Mouse (Mus musculus): ENCODE measurements at regions not wholly inside any gene's neighbourhood (a gene's known extent, or its start where the extent isn't known, plus 50 kb on each side); places are given as distances from the start of the nearest gene placed in this dataset.

DNA sequence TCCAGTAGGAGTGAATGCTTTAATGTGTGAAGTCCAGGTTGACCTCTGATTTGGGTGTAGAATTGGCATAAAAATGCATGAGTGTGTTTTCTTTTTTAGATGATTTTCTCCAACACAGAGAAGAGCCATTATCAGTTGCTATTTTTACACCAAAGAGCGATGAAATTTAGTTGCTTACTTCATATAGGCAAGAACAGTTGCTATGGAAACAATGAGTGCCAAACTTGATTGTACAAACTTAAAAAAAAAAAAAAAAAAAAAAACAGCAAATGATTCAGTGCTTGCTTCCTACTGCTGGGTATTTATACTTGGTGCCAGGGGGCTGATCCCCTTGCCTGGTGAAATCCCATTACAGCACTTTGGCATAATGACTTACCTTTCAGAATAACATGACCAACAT is 268.0 kb downstream of the Sec23a start:
- ATAC-seq (replicated peaks; ENCODE audit: low FRiP score, low TSS enrichment, poor library complexity, severe bottlenecking), result no peak

DNA sequence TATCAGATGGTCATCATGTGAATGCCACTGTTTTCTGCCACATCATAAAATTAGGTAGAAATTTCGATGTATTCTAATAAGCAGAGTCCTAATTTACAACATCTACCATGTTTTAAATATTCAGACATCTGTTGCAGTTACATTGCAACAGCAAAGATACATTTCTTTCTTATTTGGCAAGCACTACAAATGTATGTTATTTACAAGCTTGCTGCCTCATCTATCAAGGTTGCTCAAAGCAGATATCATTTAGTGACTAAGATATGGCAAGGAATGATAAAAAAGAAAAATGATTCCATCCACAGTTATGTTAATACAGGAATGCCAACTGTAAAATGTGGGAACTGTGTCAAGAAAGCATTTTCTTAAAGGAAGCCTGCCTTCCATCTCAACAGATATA is 283.7 kb downstream of the Sec23a start:
- ATAC-seq (replicated peaks; ENCODE audit: low FRiP score, low TSS enrichment, poor library complexity, severe bottlenecking), result no peak

DNA sequence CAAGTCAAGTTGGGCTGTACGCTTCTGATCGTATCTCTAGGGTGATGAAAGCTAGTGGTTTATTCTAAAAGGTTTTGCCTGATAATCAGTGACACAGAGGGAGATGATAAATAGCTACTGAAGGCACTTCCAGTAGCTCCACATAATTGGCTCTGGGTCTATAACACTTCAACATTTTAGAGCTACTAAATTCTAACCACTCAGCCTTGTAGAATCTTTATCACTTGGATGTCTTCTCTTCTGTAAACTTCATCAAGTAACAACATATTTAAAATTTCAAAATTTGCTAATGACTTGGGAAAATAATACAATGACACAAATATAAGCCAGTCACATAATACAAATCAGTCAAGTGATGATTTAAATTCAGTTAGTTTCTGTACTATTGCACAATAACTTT is 284.3 kb downstream of the Sec23a start:
- ATAC-seq (replicated peaks; ENCODE audit: low FRiP score, low TSS enrichment, poor library complexity, severe bottlenecking), result no peak

DNA sequence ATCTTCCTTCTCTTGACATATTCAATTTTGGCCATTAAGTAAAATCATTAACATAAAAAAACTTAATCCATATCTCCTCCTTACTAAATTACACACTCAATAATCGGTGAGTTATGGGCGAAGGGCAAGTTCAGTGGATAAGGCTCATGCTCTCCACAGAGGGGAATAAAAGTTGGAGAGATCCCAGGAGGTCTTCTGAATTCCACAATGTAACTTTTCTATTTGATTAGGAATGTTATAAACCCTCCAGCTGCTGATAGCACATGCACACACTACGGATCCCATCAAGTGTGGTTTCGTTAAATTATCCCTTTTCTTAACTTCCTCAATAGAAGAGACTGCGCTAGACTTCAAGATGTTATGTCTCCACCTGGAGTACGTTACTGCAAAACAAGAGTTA is 293.9 kb downstream of the Sec23a start:
- no peak for ATAC-seq (replicated peaks; ENCODE audit: low FRiP score, low TSS enrichment, poor library complexity, severe bottlenecking)

DNA sequence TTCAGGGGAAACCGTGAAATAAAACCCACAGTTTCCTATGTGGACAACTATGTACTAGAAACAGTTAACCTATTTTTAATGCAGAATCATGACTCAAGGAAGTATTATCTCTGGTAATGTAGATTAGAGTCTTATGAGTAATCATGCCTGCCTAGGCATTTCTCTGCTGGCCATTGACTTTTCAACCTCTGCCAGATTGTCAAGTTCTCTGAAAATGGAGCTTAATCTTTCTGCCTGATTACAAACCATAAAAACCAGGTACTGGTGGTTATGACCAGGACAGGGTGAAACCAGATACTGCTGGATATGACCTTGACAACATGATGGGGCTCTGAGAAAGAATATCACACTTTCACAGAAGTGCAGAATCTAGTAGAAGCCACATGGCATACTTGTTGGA is 297.6 kb downstream of the Sec23a start:
- ATAC-seq (replicated peaks; ENCODE audit: low FRiP score, low TSS enrichment, poor library complexity, severe bottlenecking), result no peak

DNA sequence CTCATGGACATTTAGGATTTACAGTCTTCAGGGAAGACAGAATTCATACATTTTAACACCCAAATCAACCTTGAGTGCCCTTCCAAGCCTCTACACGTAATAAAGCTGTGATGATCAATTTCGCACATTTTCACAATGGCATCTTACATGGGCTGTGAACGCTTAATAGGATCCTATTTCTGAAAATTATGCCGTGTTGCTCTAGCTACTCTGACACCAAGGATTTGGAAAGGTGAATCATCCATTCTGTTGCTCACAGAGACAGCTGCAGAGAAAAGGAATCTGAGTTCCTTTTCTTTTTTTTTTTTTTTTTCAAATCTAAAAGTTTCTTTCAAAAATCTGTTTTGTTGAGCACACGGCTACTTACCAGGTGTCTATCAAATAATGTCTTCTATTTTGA is 316.1 kb downstream of the Sec23a start:
- no peak for ATAC-seq (replicated peaks; ENCODE audit: low FRiP score, low TSS enrichment, poor library complexity, severe bottlenecking)

DNA sequence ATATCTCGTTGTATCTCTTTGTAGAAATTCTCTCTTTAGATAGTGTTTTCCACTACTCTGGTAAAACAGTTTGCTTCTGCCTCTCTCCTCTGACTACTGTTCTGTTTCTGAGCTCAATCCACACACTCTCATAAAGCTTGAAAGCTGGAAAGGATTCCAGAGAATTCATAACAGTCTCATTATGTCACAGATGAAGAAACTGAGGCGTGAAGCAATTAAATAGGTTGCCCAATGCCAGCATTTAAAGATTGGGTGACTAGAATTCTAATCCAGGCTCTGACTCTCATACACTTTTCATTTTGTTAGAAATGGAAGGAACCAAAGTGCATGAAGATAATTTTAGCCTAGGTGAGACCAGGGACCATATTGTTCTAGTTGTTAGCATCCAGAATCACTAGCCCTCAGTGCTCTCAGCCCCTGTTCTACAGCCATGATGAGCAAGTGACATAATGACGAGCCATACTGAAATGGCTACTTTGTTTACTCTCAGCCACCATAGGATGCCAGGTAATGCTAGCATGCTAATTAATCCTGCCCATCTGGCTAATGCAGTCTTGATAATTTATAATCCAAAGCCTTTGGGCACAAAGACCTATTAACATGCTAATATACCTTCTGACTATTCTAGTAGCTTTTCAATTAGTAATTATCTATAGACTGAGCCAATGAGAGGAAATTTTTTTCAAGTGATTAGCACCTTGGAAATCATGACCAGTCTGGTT is 341.7 kb downstream of the Sec23a start:
- ATAC-seq (replicated peaks; ENCODE audit: low FRiP score, low TSS enrichment, poor library complexity, severe bottlenecking), result no peak

DNA sequence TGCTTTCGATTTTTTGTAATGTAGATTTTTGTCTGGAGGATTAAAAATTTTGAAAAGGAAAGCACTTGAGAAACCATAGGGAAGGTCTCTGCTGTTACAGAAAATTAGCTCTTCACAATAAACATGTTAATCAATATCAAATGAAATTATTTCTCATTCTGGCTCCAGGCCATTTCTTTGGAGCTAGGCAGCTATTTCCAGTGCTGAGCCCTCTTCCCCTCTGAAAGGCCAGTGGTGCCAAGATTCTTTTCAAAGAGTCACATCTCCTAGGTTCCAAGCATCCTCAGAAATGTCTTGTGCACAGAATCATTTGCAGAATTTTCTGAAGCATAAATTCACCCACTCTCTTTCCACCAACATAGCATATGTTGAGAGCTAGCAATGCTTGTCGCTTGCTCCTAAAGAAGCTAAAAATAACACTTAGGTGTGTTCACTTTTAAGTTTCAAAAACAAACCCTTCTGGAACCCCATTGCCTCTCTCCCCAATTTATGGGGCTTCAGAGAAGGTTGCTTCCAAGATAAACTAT is 357.2 kb downstream of the Sec23a start:
- ATAC-seq (replicated peaks; ENCODE audit: low FRiP score, low TSS enrichment, poor library complexity, severe bottlenecking), result no peak

DNA sequence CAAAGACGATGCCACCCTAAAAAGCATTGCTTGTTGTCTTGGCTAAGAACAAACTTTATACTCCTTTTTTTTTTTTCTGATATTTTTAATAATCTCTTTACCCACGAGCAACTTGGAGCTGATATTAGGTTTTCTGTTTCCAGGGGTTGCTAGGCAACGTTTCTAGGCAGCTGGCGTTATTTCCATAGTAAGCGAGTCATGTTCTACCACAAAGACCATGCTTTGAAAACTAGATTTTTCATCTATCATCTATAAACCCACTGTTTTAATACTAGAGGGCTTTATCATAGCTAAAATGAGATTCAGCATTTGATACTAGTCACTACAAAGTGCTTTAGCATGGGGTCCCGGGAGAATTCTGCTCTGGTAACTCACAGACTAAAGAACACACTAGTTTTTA is 358.1 kb downstream of the Sec23a start:
- ATAC-seq (replicated peaks; ENCODE audit: low FRiP score, low TSS enrichment, poor library complexity, severe bottlenecking), result no peak

DNA sequence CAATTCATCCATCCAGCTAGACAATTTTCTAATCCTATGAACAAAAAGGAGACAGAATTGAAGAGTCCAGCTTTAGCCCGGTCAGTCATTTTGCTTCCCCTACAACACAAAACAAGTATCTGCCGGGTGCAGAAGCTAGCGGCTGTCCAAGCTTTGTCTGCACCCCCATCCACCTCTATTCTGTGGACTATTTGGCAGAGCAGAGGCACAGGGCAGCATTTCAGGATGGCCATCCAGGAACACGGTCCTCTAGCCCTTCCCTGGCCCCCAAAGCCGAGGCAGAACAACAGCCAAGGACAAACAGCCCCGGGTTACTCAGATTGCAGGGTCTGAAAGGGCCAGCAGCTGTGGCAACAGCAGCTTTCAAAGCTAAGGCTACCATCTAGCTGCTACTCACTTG is 358.6 kb downstream of the Sec23a start:
- no peak for ATAC-seq (replicated peaks; ENCODE audit: low FRiP score, low TSS enrichment, poor library complexity, severe bottlenecking)

DNA sequence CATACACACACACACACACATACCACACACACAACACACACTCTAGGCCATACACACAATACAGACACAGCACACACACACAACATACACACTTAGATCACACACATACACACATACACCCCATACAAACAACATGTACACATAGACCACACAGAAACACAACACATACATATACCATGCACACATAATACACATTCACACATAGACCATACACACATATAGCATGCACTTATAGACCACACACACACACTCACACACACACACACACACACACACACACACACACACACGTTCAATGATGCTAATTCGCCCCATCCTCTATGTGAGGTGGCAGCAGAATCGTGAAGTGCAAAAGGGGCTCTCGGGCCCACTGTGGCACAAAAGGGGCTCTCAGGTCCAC is 359.1 kb downstream of the Sec23a start:
- no peak for ATAC-seq (replicated peaks; ENCODE audit: low FRiP score, low TSS enrichment, poor library complexity, severe bottlenecking)

DNA sequence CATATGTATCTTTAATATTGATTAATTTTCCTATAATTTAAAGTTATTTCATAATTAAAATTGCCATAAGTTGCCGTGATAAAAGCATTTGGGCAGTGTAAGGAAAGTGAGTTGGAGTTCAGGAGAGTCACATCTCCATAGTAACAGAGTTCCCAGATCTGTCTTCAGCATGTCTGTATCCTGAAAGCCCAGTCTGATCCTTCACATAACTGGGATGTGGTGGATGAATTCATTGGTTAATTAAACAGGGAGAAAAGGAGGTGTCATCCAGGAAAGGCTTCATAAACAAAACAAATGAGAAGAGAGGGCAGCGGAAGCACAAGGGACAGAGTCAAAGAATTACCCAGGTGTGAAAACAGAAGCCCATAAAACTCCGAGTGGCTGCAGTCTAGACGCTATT is 363.5 kb downstream of the Sec23a start:
- ATAC-seq (replicated peaks; ENCODE audit: low FRiP score, low TSS enrichment, poor library complexity, severe bottlenecking), result no peak

DNA sequence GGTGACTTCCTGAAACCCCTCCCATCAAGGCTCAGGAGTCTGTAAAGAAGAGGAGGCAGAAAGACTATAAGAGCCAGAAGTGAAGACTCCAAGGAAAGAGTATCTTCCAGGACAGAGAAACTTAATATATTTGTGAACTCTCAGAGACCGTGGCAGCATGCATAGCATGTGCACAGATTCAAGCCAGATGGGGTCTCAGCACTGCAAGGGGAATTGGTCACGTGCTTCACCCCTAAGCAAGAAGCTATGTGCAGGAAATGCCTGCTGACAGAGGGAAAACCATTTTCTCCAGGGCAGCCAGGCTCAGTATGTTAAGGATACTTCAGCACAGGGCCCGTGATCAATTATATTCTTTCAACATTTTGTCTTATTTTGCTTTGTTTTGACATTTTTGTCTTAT is 368.0 kb downstream of the Sec23a start:
- ATAC-seq (replicated peaks; ENCODE audit: low FRiP score, low TSS enrichment, poor library complexity, severe bottlenecking), result no peak

DNA sequence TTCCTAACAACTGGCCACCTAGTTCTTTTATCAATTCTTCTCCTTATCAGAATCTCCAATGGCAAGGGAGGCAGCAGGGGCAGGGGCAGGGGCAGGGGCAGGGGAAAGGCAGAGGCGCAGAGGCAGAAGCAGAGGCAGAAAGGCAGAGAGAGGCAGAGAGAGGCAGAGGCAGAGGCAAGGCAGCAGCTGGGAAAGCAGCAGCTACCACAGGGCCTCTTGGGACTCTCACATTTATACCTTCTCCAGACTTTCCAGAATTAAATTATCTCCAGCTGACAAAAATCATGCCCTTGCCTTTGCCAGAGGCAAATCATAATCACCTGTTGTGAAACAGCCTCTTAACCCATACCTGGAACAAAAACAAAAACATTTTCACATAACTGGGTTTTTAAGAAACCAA is 370.4 kb upstream of the Clec14a start:
- ATAC-seq (replicated peaks; ENCODE audit: low FRiP score, low TSS enrichment, poor library complexity, severe bottlenecking), result no peak

DNA sequence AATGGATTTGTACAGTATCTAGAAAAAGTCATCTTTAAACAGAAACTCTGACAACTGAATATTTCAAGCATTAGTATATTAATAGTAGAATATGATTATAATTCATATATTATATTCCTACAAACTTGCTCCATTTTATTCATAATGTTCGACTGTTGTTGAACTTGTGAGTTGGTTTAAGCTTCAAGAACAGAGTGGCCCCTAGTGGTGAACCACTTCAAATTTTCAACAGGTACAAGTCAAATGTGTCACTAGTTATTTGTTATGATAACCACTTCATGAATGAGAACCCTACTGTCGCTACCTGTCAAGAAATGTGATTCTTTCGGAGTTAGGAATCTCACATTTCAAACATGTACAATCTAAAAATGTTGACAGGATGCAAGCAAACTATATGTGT is 369.2 kb upstream of the Clec14a start:
- no peak for ATAC-seq (replicated peaks; ENCODE audit: low FRiP score, low TSS enrichment, poor library complexity, severe bottlenecking)

DNA sequence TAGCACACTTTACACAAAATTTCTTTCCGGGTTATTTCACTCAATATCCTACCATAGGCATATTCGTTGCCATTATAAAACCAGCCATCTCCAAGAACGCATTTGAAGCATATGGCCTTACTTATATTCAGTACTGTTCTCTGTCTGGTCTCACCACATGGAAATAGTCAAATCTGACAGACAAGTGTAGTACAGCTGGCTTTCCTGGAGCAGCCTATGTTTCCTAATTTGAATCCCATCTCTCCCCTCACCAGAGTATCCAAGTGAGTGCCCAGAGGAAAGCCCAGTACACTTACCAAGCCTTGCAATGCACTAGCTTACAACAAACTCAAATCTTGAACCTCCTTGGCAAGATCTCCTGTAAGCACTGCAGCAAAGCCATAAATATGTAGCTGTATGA is 363.4 kb upstream of the Clec14a start:
- ATAC-seq (replicated peaks; ENCODE audit: low FRiP score, low TSS enrichment, poor library complexity, severe bottlenecking), result no peak

DNA sequence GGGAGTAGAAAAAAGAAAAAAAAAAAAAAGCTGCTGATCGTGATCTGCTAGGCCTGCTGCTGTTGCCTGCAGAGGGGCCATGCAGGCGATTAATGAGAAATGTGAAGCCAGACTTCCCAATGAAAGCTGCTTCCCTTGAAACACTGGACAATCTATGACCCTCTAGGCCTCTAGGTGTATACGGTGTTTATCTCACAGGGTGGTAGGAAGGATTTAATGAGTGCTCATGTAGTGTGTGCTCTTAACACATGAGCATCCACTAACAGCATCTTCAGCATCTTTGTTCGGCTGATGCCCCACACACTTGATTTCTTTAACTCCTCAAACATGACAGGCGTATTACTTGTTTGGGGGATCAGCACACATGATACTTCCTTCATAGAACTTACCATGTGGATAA is 359.7 kb upstream of the Clec14a start:
- ATAC-seq (replicated peaks; ENCODE audit: low FRiP score, low TSS enrichment, poor library complexity, severe bottlenecking), result no peak

DNA sequence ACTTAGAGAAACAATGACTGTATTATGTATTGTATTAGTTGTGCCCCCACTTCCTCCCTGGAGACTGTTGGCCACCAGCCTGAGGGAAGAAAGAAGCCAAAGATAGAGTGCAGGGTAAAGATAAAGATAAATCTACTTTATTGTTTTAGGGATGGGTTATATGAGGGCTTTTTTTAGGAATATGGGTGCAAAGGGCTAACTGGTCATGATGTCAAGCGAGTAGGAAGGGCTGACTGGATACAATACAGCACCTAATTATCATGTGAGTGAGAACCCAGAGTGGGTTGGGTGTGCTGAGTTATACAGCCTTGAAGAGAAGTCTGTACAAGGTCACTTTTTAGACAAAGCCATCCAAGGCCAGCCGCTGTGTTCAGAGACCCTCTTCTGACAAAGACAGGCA is 356.1 kb upstream of the Clec14a start:
- ATAC-seq (replicated peaks; ENCODE audit: low FRiP score, low TSS enrichment, poor library complexity, severe bottlenecking), result no peak

DNA sequence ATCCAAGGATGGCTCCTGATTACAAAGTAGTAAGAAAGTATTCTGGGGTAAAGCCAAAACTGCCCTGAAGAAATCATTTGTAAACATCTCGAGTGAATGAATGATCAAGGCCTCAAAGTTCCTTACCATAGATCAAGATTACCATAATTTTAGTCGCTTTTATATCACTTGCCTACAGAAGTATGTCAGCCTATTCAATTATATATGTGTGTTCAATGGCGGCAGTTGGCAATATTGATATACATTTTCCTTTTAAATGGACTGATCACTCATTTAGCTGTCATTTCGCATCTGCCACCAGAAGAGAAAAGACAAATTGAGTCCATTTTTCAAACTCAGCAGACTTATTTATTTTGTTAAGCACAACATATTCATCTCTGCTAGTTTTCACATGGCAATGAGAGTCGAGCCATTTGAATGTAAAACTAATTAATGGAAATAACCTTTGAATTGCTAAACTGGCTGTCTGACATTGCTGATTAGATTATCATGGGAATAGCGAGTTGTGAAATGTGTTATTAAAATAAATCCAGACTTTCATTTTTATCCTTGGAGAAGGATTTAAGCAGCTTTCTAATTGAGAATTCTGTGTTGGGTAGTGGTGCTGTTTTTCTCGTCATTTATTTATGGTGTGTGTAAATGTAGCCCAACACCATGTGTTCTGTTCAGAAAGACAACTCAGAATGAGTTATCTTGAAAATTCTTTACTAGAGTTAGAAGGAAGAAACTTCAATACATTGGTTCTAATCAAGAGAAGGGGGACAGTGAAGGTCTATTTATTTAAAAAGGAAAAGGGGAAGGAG is 350.6 kb upstream of the Clec14a start:
- no peak for ATAC-seq (replicated peaks; ENCODE audit: low FRiP score, low TSS enrichment, poor library complexity, severe bottlenecking)

DNA sequence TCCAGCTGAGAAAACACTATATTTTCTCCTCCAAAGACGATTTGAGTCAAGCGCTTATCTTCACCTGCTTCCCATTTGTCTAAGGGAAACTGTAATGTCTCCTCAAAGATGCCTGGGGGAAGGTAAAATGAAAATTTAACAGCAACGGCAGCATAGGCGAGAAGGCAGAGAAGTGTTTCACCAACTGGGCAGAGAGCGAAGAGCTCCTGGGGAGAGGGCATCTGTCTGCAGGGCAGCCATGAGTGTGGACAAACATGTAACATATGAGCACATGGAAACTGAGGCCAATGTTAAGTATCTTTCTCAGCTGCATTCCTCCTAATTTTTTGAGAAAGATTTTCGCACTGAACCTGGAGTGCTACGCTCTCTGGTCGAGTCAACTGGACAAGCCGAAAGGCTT is 325.7 kb upstream of the Clec14a start:
- no peak for ATAC-seq (replicated peaks; ENCODE audit: low FRiP score, low TSS enrichment, poor library complexity, severe bottlenecking)

DNA sequence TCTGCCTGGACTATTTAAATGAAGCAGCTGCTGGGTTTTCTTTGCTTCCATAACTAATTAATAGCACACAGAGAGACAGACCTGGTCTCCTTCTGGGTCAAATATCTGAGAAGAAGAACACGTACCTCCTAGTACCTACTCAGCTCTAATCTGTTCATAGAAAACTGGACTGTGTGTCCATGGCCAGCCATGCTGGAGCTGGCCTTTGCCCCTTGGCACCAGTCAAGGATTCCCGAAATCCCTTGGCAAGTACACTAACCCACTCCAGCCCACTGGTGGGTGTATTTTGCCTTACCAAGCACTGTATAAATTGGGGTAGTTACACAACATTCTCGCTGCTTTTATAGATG is 322.4 kb upstream of the Clec14a start:
- ATAC-seq (replicated peaks; ENCODE audit: low FRiP score, low TSS enrichment, poor library complexity, severe bottlenecking), result no peak
